Mouse (Mus musculus) embryonic facial prominence, embryonic 11.5 days (tissue): Measurements from ENCODE around the gene Klhl25. TPM values are rescaled to one million over a fixed set of nuclear protein-coding genes. Genes with fewer than 3 reads are reported as not detected.
A peak's percentile ranks its signal among the peaks of the same experiment; 100 is the strongest.
"Not testable (repeated sequence)": the region's sequence is repeated elsewhere in the genome, so short reads cannot be mapped to it uniquely, and the experiment has no call there.

Experiments
- ATAC-seq: fragments of 200-750 bp; cut with Nextera tagmentation; replicated peaks from 2 replicates; pipeline ENCODE4 v1.8.0; 2017; ENCODE audit warnings: low read depth; ENCODE audit not compliant: insufficient number of reproducible peaks, low FRiP score, low TSS enrichment
- DNase-seq: peaks from one replicate; pipeline ENCODE4 v3.0.0-alpha.2; 2015; ENCODE audit warnings: low spot score
- H3K27ac ChIP-seq: fragments of 300-500 bp; sonication (generic); replicated peaks from 2 replicates; pipeline ENCODE4 v1.5.1; 2014; ENCODE audit warnings: mild to moderate bottlenecking, low read depth, low read length, control low read depth
- H3K27me3 ChIP-seq: fragments of 300-500 bp; sonication (generic); 2 replicates; pipeline ENCODE4 v1.6.1; 2014; ENCODE audit warnings: mild to moderate bottlenecking, low read length, moderate library complexity, mixed read lengths; ENCODE audit not compliant: control insufficient read depth, insufficient read depth
- H3K36me3 ChIP-seq: fragments of 300-500 bp; sonication (generic); replicated peaks from 2 replicates; pipeline ENCODE4 v1.6.1; 2014; ENCODE audit warnings: low read depth, mild to moderate bottlenecking, low read length, moderate library complexity, mixed read lengths; ENCODE audit not compliant: control insufficient read depth, insufficient read depth
- H3K4me1 ChIP-seq: fragments of 300-500 bp; sonication (generic); 2 replicates; pipeline ENCODE4 v1.6.1; 2014; ENCODE audit warnings: low read length, mixed read lengths; ENCODE audit not compliant: control insufficient read depth, insufficient read depth
- H3K4me2 ChIP-seq: fragments of 300-500 bp; sonication (generic); 2 replicates; pipeline ENCODE4 v1.6.1; 2014; ENCODE audit warnings: low read depth, mild to moderate bottlenecking, control low read depth, low read length, moderate library complexity
- H3K4me3 ChIP-seq: fragments of 300-500 bp; sonication (generic); 2 replicates; pipeline ENCODE4 v1.5.1; 2014; ENCODE audit warnings: low read depth, low read length, control low read depth
- H3K9ac ChIP-seq: fragments of 300-500 bp; sonication (generic); replicated peaks from 2 replicates; pipeline ENCODE4 v1.6.1; 2014; ENCODE audit warnings: mild to moderate bottlenecking, control low read depth, low read length
- H3K9me3 ChIP-seq: fragments of 300-500 bp; sonication (generic); replicated peaks from 2 replicates; pipeline ENCODE4 v1.6.1; 2016; ENCODE audit warnings: mild to moderate bottlenecking, low read length, inconsistent platforms, mixed read lengths; ENCODE audit not compliant: control insufficient read depth
- WGBS: fragments of 180-500 bp; shearing (Covaris S2); extraction: QIAGEN DNeasy Blood & Tissue Kit; methylation state at CpG from one replicate; pipeline ENCODE4 v1.1.7; 2014; 5-methylcytosine and 5-hydroxymethylcytosine counted together
- polyA plus RNA-seq: library from polyadenylated mRNA; unstranded; fragments of >200 nt; fragmentation: Nextera tagmentation; extraction: Ambion mirVana; gene quantifications from 2 replicates; pipeline ENCODE4 v1.2.1, GENCODE M21; 2014

The Klhl25 gene
- polyA plus RNA-seq, 1 experiment from 2014 or later = 19.6 TPM

DNA sequence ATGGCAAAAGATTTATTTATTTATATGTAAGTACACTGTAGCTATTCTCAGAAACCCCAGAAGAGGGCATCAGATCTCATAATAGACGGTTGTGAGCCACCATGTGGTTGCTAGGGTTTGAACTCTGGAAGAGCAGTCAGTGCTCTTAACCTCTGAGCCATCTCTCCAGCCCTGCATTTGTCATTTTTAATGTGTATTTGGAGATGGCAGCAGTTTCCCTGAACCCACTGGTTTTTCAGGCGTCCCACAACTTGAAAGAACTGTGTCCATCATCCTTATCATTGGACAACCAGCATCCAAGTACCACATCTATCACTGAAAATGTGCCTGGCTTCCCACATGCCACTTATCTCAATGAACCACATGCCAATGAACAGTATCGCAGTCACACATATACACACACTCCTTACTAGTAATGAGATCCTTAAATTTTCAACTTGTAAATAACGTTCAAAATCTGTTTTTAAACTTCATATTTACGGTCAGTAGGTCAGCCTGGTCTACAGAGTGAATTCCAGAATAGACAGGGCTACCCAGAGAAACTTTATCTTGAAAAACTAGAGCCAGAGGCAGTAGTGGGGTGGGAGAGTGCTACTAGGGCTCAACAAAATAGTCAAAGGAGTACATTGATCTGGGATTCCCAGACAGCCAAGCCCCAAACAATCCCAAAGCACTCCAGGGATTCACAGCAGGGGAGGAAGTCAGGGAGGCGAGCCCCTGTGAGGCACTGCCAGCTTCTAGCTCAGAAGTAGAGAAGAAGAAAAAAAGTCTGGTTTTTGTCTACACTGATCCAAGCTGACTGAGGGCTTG lies 17.7 kb upstream of the Klhl25 start:
- 67% methylated on average over 6 of the region's 6 CpGs for WGBS
- Histone ChIP-seq H3K9ac (no peak overlapping the region), H3K4me1 (no peaks in the 10 kb centered on the region), H3K9me3 (no peaks in the 10 kb centered on the region), H3K4me3 (no peak overlapping the region), H3K27ac (no peak overlapping the region), H3K27me3 (no peaks in the 10 kb centered on the region), H3K4me2 (no peak overlapping the region), H3K36me3 (no peaks in the 10 kb centered on the region)
- DNase-seq (no peak), ATAC-seq (no peak)

DNA sequence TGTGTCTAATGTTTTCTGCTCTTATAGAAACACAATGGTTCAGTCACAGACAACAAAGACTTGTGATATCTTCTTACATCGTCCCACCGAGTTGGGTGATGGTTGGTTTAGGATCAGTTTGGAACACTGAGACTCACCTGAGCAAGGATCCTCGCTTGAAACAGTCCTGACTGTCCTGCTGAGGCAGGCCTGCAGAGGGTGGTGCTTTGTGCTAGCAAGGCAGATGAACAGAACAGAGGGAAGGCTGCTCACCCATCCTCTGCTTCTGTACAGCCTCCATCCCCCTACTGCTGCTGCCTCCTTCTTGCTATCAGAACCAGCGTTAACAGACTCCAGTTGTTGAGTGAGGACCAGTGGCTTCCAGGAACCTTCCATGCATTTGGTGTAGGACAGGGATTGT lies 14.2 kb upstream of the Klhl25 start:
- not testable (repeated sequence) for H3K4me2 ChIP-seq, H3K9ac ChIP-seq, H3K27ac ChIP-seq, H3K4me3 ChIP-seq, DNase-seq, H3K9me3 ChIP-seq, H3K27me3 ChIP-seq, H3K4me1 ChIP-seq, H3K36me3 ChIP-seq, ATAC-seq
- WGBS = 76% methylated on average over 3 of the region's 4 CpGs

DNA sequence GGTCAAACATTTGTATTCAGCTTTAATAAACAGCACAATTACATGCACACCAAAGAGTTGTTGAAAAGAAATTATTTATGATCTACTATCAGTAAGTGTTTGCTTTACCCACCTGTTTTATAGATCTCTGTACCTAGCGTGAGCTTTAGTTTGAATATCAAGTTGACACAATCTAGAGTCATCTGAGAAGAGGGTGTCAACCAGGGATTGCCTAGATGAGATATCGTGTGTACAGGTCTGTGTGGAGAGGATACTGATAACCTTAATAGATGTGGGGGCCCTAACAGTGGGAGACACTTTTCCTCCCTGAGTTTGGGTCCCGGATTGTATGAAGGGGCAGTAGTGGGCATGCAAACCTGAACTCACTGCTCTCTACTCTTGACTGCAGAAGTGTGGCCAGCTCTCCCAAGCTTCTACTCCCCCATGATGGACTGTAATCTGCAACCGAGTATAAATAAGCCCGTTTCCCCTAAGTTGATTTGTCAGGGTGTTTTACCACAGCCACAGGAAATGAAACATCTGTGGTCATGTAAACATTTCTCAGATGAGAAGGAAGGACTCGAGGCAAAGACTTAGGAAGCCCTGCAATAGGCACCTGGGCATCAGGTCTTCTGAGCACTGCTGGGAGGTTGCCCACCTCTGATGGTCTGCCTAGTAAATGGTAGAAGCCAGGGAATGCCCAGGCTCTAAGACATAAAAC lies 13.0 kb upstream of the Klhl25 start:
- H3K4me1 ChIP-seq, H3K27ac ChIP-seq, ATAC-seq, H3K4me3 ChIP-seq, H3K36me3 ChIP-seq, H3K4me2 ChIP-seq, H3K9me3 ChIP-seq, H3K9ac ChIP-seq, DNase-seq, H3K27me3 ChIP-seq: not testable (repeated sequence)
- 82% methylated on average over 3 of the region's 6 CpGs for WGBS

DNA sequence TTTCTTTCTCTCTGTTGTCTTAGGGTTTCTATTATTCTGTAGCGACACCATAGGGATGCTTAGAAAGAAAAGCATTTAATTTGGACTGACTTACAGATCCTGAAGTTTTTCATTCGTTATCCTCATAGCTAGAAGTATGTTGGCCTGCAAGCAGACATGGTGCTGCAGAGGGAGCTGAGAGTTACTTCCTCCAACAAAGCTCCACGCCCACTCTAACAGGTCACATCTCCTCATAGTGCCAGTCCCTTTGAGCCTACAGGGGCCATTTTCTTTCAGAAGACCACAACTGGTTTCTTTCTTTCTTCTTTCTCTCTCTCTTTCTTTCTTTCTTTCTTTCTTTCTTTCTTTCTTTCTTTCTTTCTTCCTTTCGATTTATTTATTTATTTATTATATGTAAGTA lies 8.0 kb upstream of the Klhl25 start:
- no peak overlapping the region for H3K4me2 ChIP-seq
- H3K9me3 ChIP-seq = no peaks in the 10 kb centered on the region
- H3K4me3 ChIP-seq = no peak overlapping the region
- H3K9ac ChIP-seq = no peak overlapping the region
- ATAC-seq = no peak
- no peaks in the 10 kb centered on the region for H3K27me3 ChIP-seq
- H3K27ac ChIP-seq = no peak overlapping the region
- DNase-seq = no peak
- no peaks in the 10 kb centered on the region for H3K4me1 ChIP-seq
- WGBS = 90% methylated on average over 4 of the region's 4 CpGs
- H3K36me3 ChIP-seq = no peaks in the 10 kb centered on the region

DNA sequence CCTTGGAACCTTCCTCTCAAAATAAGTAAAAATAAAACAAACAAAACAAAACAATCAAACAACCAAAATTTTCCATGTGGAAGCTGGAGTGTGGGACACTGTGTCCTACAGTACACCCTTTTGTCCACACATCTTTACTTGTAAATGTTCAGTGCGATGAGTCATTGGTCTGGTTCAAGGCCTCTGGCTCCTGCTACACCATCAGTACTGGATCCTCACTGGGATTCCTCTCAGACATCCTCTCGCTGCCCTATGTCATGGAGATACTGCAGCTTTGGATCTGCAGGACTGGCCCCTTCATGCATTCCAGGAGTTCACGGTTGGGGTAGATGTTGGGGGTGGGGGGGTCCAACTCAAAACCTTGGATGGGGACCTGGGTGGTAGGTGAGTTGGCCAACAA lies 5.8 kb upstream of the Klhl25 start:
- H3K4me3 ChIP-seq = no peak overlapping the region
- no peak overlapping the region for H3K9ac ChIP-seq
- H3K36me3 ChIP-seq = no peaks in the 10 kb centered on the region
- no peaks in the 10 kb centered on the region for H3K9me3 ChIP-seq
- H3K4me2 ChIP-seq = no peak overlapping the region
- DNase-seq = no peak
- 79% methylated on average over 3 of the region's 3 CpGs for WGBS
- no peak overlapping the region for H3K27ac ChIP-seq
- H3K27me3 ChIP-seq = no peaks in the 10 kb centered on the region
- H3K4me1 ChIP-seq = no peaks in the 10 kb centered on the region
- no peak for ATAC-seq

DNA sequence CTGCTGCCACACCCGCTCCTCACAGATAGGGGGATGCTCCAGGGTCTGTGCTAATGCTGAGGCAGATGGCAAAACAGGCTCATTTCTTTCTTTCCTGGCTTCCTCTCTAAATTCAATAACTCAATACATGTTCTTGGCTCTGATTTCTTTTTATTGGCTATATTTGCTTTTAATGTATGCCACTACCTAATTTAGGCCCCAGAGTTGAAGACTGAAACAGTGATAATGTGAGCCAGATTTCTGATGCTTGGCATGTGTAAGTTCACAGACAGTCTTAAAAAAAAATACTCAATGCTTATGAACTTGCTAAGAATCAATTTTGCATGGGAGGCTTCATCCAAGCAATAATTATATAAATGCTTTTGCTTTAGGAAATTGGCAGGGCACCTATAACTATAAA lies 2.2 kb upstream of the Klhl25 start:
- Histone ChIP-seq H3K36me3 (no peaks in the 10 kb centered on the region), H3K9me3 (no peaks in the 10 kb centered on the region), H3K27me3 (no peaks in the 10 kb centered on the region), H3K4me1 (no peaks in the 10 kb centered on the region), H3K9ac (no peak overlapping the region), H3K4me3 (no peak overlapping the region), H3K4me2 (no peak overlapping the region), H3K27ac (no peak overlapping the region)
- no peak for DNase-seq
- 92% methylated on average over 1 of the region's 1 CpGs for WGBS
- ATAC-seq = no peak

DNA sequence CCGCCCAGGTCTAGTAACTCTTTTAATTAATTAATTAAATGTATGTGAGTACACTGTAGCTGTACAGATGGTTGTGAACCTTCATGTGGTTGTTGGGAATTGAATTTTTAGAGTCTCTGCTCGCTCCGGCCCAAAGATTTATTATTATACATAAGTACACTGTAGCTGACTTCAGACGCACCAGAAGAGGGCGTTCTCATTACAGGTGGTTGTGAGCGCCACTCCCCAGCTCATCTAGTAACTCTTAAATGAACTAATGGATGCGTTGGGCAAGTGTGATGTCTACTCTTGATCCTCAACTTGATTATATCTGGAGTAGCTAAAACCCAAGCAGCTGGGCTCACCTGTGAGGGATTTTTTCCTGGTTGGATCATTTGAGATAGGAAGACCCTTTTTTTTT lies 1.2 kb upstream of the Klhl25 start:
- no peak overlapping the region for H3K4me2 ChIP-seq
- no peak overlapping the region for H3K9ac ChIP-seq
- 44% methylated on average over 7 of the region's 7 CpGs for WGBS

DNA sequence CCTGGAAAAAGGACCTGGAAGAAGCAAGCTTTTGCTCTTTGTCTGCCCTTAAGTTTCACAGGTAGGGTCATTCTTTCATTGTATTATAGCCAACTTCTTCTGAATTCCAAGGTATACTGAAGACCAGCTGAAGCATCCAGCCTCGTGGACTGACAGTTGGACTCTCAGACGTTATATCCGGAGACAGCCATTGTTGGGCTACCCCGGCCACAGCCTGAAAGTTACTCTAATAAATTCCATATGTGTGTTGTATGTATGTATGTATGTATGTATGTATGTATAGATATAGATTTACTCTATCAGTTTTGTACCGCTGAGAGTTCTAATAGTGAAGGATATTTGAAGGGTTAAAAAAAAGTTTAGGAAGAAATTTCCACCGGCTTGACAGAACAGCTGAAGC lies 621 bp upstream of the Klhl25 start:
- peak; percentile 57 for DNase-seq

More for the DNA sequence above, 1.2 kb upstream of the Klhl25 start:
- no peak overlapping the region for H3K27ac ChIP-seq
- ATAC-seq (no peak), DNase-seq (peak; percentile 6)
- H3K9me3 ChIP-seq = no peaks in the 10 kb centered on the region
- no peaks in the 10 kb centered on the region for H3K27me3 ChIP-seq
- H3K4me1 ChIP-seq = no peaks in the 10 kb centered on the region
- no peak overlapping the region for H3K4me3 ChIP-seq
- H3K36me3 ChIP-seq = no peaks in the 10 kb centered on the region

More for the DNA sequence above, 621 bp upstream of the Klhl25 start:
- H3K4me1 ChIP-seq = no peaks in the 10 kb centered on the region
- H3K9ac ChIP-seq = peak overlapping the region; percentile 53
- ATAC-seq = no peak
- peak overlapping the region; percentile 89 for H3K4me3 ChIP-seq
- no peaks in the 10 kb centered on the region for H3K36me3 ChIP-seq
- H3K9me3 ChIP-seq = no peaks in the 10 kb centered on the region
- WGBS = 5% methylated on average over 6 of the region's 6 CpGs
- peak overlapping the region; percentile 49 for H3K4me2 ChIP-seq
- peak overlapping the region; percentile 70; the same call in 1 of the 2 replicates for H3K27ac ChIP-seq
- H3K27me3 ChIP-seq = no peaks in the 10 kb centered on the region
